Mouse (Mus musculus) heart, embryonic 13.5 days (tissue): Measurements from ENCODE around the gene Mxra7. TPM values are rescaled to one million over a fixed set of nuclear protein-coding genes. Genes with fewer than 3 reads are reported as not detected.

Experiments used
- ATAC-seq: fragments of 200-750 bp; cut with Nextera tagmentation; 2 replicates; pipeline ENCODE4 v1.8.0; 2017; ENCODE audit warnings: moderate TSS enrichment; ENCODE audit not compliant: insufficient number of reproducible peaks, low FRiP score, low TSS enrichment; ENCODE audit errors: extremely low read depth
- H3K27ac ChIP-seq: fragments of 300-500 bp; sonication (generic); replicated peaks from 2 replicates; pipeline ENCODE4 v1.5.1; 2015; ENCODE audit warnings: moderate library complexity, mild to moderate bottlenecking, inconsistent platforms
- H3K27me3 ChIP-seq: fragments of 300-500 bp; sonication (generic); replicated peaks from 2 replicates; pipeline ENCODE4 v1.6.1; 2015; ENCODE audit warnings: mild to moderate bottlenecking, inconsistent platforms
- H3K36me3 ChIP-seq: fragments of 300-500 bp; sonication (generic); 2 replicates; pipeline ENCODE4 v1.6.1; 2015; ENCODE audit warnings: mild to moderate bottlenecking, inconsistent platforms
- H3K4me1 ChIP-seq: fragments of 300-500 bp; sonication (generic); 2 replicates; pipeline ENCODE4 v1.6.1; 2015; ENCODE audit warnings: inconsistent platforms
- H3K4me2 ChIP-seq: fragments of 300-500 bp; sonication (generic); 2 replicates; pipeline ENCODE4 v1.6.1; 2015; ENCODE audit warnings: inconsistent platforms, mild to moderate bottlenecking, moderate library complexity
- H3K4me3 ChIP-seq: fragments of 300-500 bp; sonication (generic); 2 replicates; pipeline ENCODE4 v1.5.1; 2015; ENCODE audit warnings: moderate library complexity, mild to moderate bottlenecking, inconsistent platforms
- H3K9ac ChIP-seq: fragments of 300-500 bp; sonication (generic); 2 replicates; pipeline ENCODE4 v1.6.1; 2015; ENCODE audit warnings: inconsistent platforms, mild to moderate bottlenecking, moderate library complexity
- H3K9me3 ChIP-seq: fragments of 300-500 bp; sonication (generic); 2 replicates; pipeline ENCODE4 v1.6.1; 2016; ENCODE audit warnings: inconsistent platforms
- WGBS: fragments of 180-500 bp; shearing (Covaris S2); methylation state at CpG from one replicate; pipeline ENCODE4 v1.1.7; 2015; ENCODE audit warnings: mixed read lengths; 5-methylcytosine and 5-hydroxymethylcytosine counted together
- polyA plus RNA-seq: library from polyadenylated mRNA; unstranded; fragments of >200 nt; fragmentation: Nextera tagmentation; extraction: Ambion mirVana; gene quantifications from 2 replicates; pipeline ENCODE4 v1.2.1, GENCODE M21; 2015

The Mxra7 gene
- polyA plus RNA-seq, 1 experiment from 2014 or later = 19.3 TPM

DNA sequence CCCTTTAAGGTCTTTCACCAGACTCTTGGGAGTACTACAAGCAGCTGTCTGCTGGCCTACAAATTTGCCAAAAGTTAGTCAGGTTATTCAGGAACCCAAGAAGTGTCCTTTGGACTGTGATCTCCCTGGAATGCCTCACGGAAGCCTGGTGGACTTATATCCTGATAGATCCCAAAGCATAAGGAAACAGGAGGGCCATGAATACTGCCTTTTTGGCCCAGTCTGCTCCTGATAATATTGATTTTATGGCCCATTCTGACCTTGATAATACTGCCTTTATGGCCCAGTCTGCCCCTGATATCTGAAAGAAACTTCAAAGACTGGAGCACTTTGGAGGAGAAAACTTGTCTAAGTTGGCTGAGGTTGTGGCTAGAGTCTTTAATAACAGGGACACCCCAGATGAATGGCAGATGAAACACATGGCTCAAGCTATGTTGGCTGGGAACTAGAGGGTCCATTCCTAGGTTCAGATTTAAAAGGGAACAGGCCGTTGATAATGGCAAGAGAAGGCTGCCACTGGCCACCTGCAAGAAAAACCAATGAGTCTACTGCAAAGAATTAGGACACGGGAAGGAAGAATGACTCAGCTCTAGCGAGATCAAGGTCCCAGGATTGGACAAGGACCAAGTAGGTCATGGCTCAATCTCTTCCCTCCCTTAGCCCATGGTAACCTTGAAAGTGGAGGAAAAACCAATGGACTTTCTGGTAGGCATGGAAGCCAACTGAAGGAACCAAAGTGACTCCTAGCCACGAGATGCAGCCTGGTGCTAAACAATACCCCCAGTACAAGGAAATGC is 74.0 kb downstream of the Mxra7 start:
- H3K4me1 ChIP-seq = no peaks in the 10 kb centered on the region
- no peak for ATAC-seq
- no peak overlapping the region for H3K4me2 ChIP-seq
- H3K4me3 ChIP-seq = no peak overlapping the region
- no peaks in the 10 kb centered on the region; the same call in 1 of the 2 replicates for H3K27me3 ChIP-seq
- H3K9ac ChIP-seq = no peak overlapping the region
- H3K36me3 ChIP-seq = no peaks in the 10 kb centered on the region
- 70% methylated on average over 5 of the region's 5 CpGs for WGBS
- H3K27ac ChIP-seq = no peak overlapping the region
- H3K9me3 ChIP-seq = no peaks in the 10 kb centered on the region

Other genes starting within 250 kb of the Mxra7 start
- 7.9 and 8.3 TPM in 2 replicates for gene Ube2o, start 246.6 kb downstream of the Mxra7 start, polyA plus RNA-seq
- gene Aanat, start 241.6 kb downstream of the Mxra7 start, polyA plus RNA-seq = not detected in 2 replicates
- gene Rhbdf2, start 201.0 kb downstream of the Mxra7 start, polyA plus RNA-seq = 7.2 and 8.0 TPM in 2 replicates
- 0.51 and 0.93 TPM in 2 replicates for gene Prcd, start 174.5 kb downstream of the Mxra7 start, polyA plus RNA-seq
- 2.6 TPM in 2 replicates for gene Cygb, start 173.7 kb downstream of the Mxra7 start, polyA plus RNA-seq
- gene St6galnac1, start 52.5 kb downstream of the Mxra7 start, polyA plus RNA-seq = not detected in 2 replicates
- gene Mettl23, start 15.2 kb upstream of the Mxra7 start, polyA plus RNA-seq = 63.8 and 68.8 TPM in 2 replicates
- gene Jmjd6, start 15.4 kb upstream of the Mxra7 start, polyA plus RNA-seq = 61.7 and 75.3 TPM in 2 replicates
- gene Mfsd11, start 24.4 kb upstream of the Mxra7 start, polyA plus RNA-seq = 32.2 and 35.5 TPM in 2 replicates
- gene Srsf2, start 25.0 kb upstream of the Mxra7 start, polyA plus RNA-seq = 530 and 543 TPM in 2 replicates
- gene Mgat5b, start 90.8 kb upstream of the Mxra7 start, polyA plus RNA-seq = 0.61 and 0.67 TPM in 2 replicates